Mouse (Mus musculus) E14TG2a.4 (cell line): ENCODE results near the gene Pars2.

Source experiments
- H3K27me3 ChIP-seq: 2 replicates; pipeline ENCODE4 v1.6.1; 2014; ENCODE audit warnings: low read length, control low read depth; ENCODE audit not compliant: insufficient read depth
- H3K36me3 ChIP-seq: 2 replicates; pipeline ENCODE4 v1.6.1; 2014; ENCODE audit warnings: low read length, control low read depth; ENCODE audit not compliant: insufficient read depth
- H3K4me1 ChIP-seq: replicated peaks from 2 replicates; pipeline ENCODE4 v1.6.1; 2014; ENCODE audit warnings: low read depth, low read length, control low read depth
- H3K4me3 ChIP-seq: replicated peaks from 2 replicates; pipeline ENCODE4 v1.5.1; 2014; ENCODE audit warnings: mild to moderate bottlenecking, low read length
- H3K9me3 ChIP-seq: 2 replicates; pipeline ENCODE4 v1.6.1; 2014; ENCODE audit warnings: low read length, control low read depth
- CTCF ChIP-seq: conservative IDR thresholded peaks from 2 replicates; pipeline ENCODE4 v1.5.1; 2014; ENCODE audit warnings: low read length
- NANOG ChIP-seq: IDR thresholded peaks from 2 replicates; pipeline ENCODE4 v1.6.1; 2014; ENCODE audit warnings: borderline replicate concordance, low read length, mixed read lengths
- POU5F1 ChIP-seq: IDR thresholded peaks from 2 replicates; pipeline ENCODE4 v1.6.1; 2014; ENCODE audit warnings: low read length, borderline replicate concordance

Pars2 gene

GRCm38 (mm10) chr4:106704416-106704815 lies 53.5 kb downstream of the Pars2 start:
- 0 out of 2 replicates have a peak overlapping the region, but pooled peaks have one; percentile 5 for H3K4me3 ChIP-seq
- H3K36me3 ChIP-seq, result no peaks in the 10 kb centered on the region
- no peaks in the 10 kb centered on the region for H3K9me3 ChIP-seq
- peaks cover 52% of the 10 kb centered on the region for H3K4me1 ChIP-seq
- H3K27me3 ChIP-seq, result peaks cover 27% of the 10 kb centered on the region
- no peak for TF ChIP-seq NANOG
- no peak for TF ChIP-seq POU5F1
- no peak for TF ChIP-seq CTCF
